Mouse (Mus musculus) embryo, embryonic 9.5 days (tissue): ENCODE measurements at regions not wholly inside any gene's neighbourhood (a gene's known extent, or its start where the extent isn't known, plus 50 kb on each side); places are given as distances from the start of the nearest gene placed in this dataset.
A peak's percentile ranks its signal among the peaks of the same experiment; 100 is the strongest.
"Not testable (repeated sequence)": the region's sequence is repeated elsewhere in the genome, so short reads cannot be mapped to it uniquely, and the experiment has no call there.

ENCODE experiments used
- DNase-seq: peaks from one replicate; pipeline ENCODE4 v3.0.0-alpha.2; 2017; ENCODE audit errors: extremely low spot score

- DNase-seq: no peak
These were observed 333.3 kb upstream of the Cwc22 start for GRCm38 (mm10) chr2:78279382-78280056.

GRCm38 (mm10) chr2:78278630-78279029 is 332.5 kb upstream of the Cwc22 start:
- DNase-seq: no peak

- no peak for DNase-seq
These were observed 331.5 kb upstream of the Cwc22 start for GRCm38 (mm10) chr2:78277699-78278098.

GRCm38 (mm10) chr2:78274122-78274521 is 327.9 kb upstream of the Cwc22 start:
- DNase-seq: no peak

- no peak for DNase-seq
These were observed 322.5 kb upstream of the Cwc22 start for GRCm38 (mm10) chr2:78268705-78269104.

GRCm38 (mm10) chr2:78267527-78268375 is 321.6 kb upstream of the Cwc22 start:
- DNase-seq: no peak

- no peak for DNase-seq
These were observed 307.5 kb upstream of the Cwc22 start for GRCm38 (mm10) chr2:78253601-78254097.

GRCm38 (mm10) chr2:78246354-78246753 is 300.2 kb upstream of the Cwc22 start:
- DNase-seq: no peak

GRCm38 (mm10) chr2:78240299-78240698 is 294.1 kb upstream of the Cwc22 start:
- no peak for DNase-seq

GRCm38 (mm10) chr2:78225383-78226100 is 279.4 kb upstream of the Cwc22 start:
- not testable (repeated sequence) for DNase-seq

GRCm38 (mm10) chr2:78214469-78214868 is 268.3 kb upstream of the Cwc22 start:
- DNase-seq: no peak

GRCm38 (mm10) chr2:78205125-78205524 is 258.9 kb upstream of the Cwc22 start:
- DNase-seq: no peak

GRCm38 (mm10) chr2:78196006-78196405 is 249.8 kb upstream of the Cwc22 start:
- DNase-seq: no peak

GRCm38 (mm10) chr2:78189620-78190019 is 243.4 kb upstream of the Cwc22 start:
- DNase-seq: peak; percentile 28

GRCm38 (mm10) chr2:78184950-78185349 is 238.8 kb upstream of the Cwc22 start:
- DNase-seq: no peak

- no peak for DNase-seq
These were observed 227.6 kb upstream of the Cwc22 start for GRCm38 (mm10) chr2:78173784-78174183.

GRCm38 (mm10) chr2:78172819-78173218 is 226.6 kb upstream of the Cwc22 start:
- no peak for DNase-seq

GRCm38 (mm10) chr2:78170162-78170747 is 224.1 kb upstream of the Cwc22 start:
- DNase-seq: no peak

- no peak for DNase-seq
These were observed 219.3 kb upstream of the Cwc22 start for GRCm38 (mm10) chr2:78165429-78165828.

- DNase-seq: no peak
These were observed 213.8 kb upstream of the Cwc22 start for GRCm38 (mm10) chr2:78159877-78160485.

GRCm38 (mm10) chr2:78110335-78110734 is 164.2 kb upstream of the Cwc22 start:
- no peak for DNase-seq
